Mouse (Mus musculus) hindbrain, embryonic 13.5 days (tissue): Measurements from ENCODE around the gene Prkg1. TPM values are rescaled to one million over a fixed set of nuclear protein-coding genes. Genes with fewer than 3 reads are reported as not detected.
A peak's percentile ranks its signal among the peaks of the same experiment; 100 is the strongest.

Experiments
- ATAC-seq: fragments of 200-750 bp; cut with Nextera tagmentation; 2 replicates; pipeline ENCODE4 v1.8.0; 2017; ENCODE audit warnings: moderate TSS enrichment; ENCODE audit not compliant: low FRiP score
- H3K27ac ChIP-seq: fragments of 300-500 bp; sonication (generic); 2 replicates; pipeline ENCODE4 v1.5.1; 2015; ENCODE audit warnings: inconsistent platforms, mild to moderate bottlenecking, moderate library complexity
- H3K27me3 ChIP-seq: fragments of 300-500 bp; sonication (generic); 2 replicates; pipeline ENCODE4 v1.6.1; 2015; ENCODE audit warnings: mild to moderate bottlenecking, inconsistent platforms
- H3K36me3 ChIP-seq: fragments of 300-500 bp; sonication (generic); 2 replicates; pipeline ENCODE4 v1.6.1; 2015; ENCODE audit warnings: mild to moderate bottlenecking, inconsistent platforms
- H3K4me1 ChIP-seq: fragments of 300-500 bp; sonication (generic); replicated peaks from 2 replicates; pipeline ENCODE4 v1.6.1; 2015; ENCODE audit warnings: inconsistent platforms
- H3K4me2 ChIP-seq: fragments of 300-500 bp; sonication (generic); 2 replicates; pipeline ENCODE4 v1.6.1; 2015; ENCODE audit warnings: inconsistent platforms, mild to moderate bottlenecking, moderate library complexity
- H3K4me3 ChIP-seq: fragments of 300-500 bp; sonication (generic); 2 replicates; pipeline ENCODE4 v1.5.1; 2015; ENCODE audit warnings: mild to moderate bottlenecking, inconsistent platforms
- H3K9ac ChIP-seq: fragments of 300-500 bp; sonication (generic); 2 replicates; pipeline ENCODE4 v1.6.1; 2015; ENCODE audit warnings: mild to moderate bottlenecking, inconsistent platforms
- H3K9me3 ChIP-seq: fragments of 300-500 bp; sonication (generic); 2 replicates; pipeline ENCODE4 v1.6.1; 2016; ENCODE audit warnings: inconsistent platforms
- WGBS: fragments of 180-500 bp; shearing (Covaris S2); methylation state at CpG from one replicate; pipeline ENCODE4 v1.1.7; 2015; 5-methylcytosine and 5-hydroxymethylcytosine counted together
- polyA plus RNA-seq: library from polyadenylated mRNA; unstranded; fragments of >200 nt; fragmentation: Nextera tagmentation; extraction: Ambion mirVana; gene quantifications from 2 replicates; pipeline ENCODE4 v1.2.1, GENCODE M21; 2015

The Prkg1 gene
- polyA plus RNA-seq, 1 experiment from 2014 or later: 4.2 TPM

- Histone ChIP-seq H3K9ac (no peak overlapping the region), H3K9me3 (no peaks in the 10 kb centered on the region), H3K4me2 (no peak overlapping the region), H3K27me3 (no peaks in the 10 kb centered on the region), H3K4me3 (no peak overlapping the region), H3K4me1 (no peaks in the 10 kb centered on the region), H3K36me3 (no peaks in the 10 kb centered on the region), H3K27ac (no peak overlapping the region)
- ATAC-seq: no peak
- whole genome bisulfite sequencing: 89% methylated on average over 4 of the region's 4 CpGs
Observed at GRCm38 (mm10) chr19:31714418-31714817, 50.4 kb downstream of the Prkg1 start.

GRCm38 (mm10) chr19:31713321-31713720 is 51.5 kb downstream of the Prkg1 start:
- 73% methylated on average over 4 of the region's 4 CpGs for WGBS
- ATAC-seq: no peak

GRCm38 (mm10) chr19:31710336-31710735 is 54.5 kb downstream of the Prkg1 start:
- no peak overlapping the region for H3K9ac ChIP-seq
- H3K27me3 ChIP-seq: no peaks in the 10 kb centered on the region
- H3K4me3 ChIP-seq: no peak overlapping the region
- no peak overlapping the region for H3K27ac ChIP-seq
- H3K4me2 ChIP-seq: no peak overlapping the region
- H3K4me1 ChIP-seq: no peaks in the 10 kb centered on the region
- no peaks in the 10 kb centered on the region for H3K9me3 ChIP-seq
- no peak for ATAC-seq
- no peaks in the 10 kb centered on the region for H3K36me3 ChIP-seq
- WGBS: 84% methylated on average over 4 of the region's 4 CpGs

More at GRCm38 (mm10) chr19:31713321-31713720, 51.5 kb downstream of the Prkg1 start:
- Histone ChIP-seq H3K4me2 (no peak overlapping the region), H3K4me3 (no peak overlapping the region), H3K27ac (no peak overlapping the region), H3K4me1 (no peaks in the 10 kb centered on the region), H3K9me3 (no peaks in the 10 kb centered on the region), H3K36me3 (no peaks in the 10 kb centered on the region), H3K27me3 (no peaks in the 10 kb centered on the region), H3K9ac (no peak overlapping the region)

GRCm38 (mm10) chr19:31703991-31704390 is 60.8 kb downstream of the Prkg1 start:
- no peak overlapping the region for H3K4me3 ChIP-seq
- H3K4me1 ChIP-seq: no peaks in the 10 kb centered on the region
- H3K9me3 ChIP-seq: no peaks in the 10 kb centered on the region
- ATAC-seq: no peak
- no peaks in the 10 kb centered on the region for H3K27me3 ChIP-seq
- no peak overlapping the region for H3K4me2 ChIP-seq
- no peak overlapping the region for H3K27ac ChIP-seq
- no peaks in the 10 kb centered on the region for H3K36me3 ChIP-seq
- no peak overlapping the region for H3K9ac ChIP-seq

DNA sequence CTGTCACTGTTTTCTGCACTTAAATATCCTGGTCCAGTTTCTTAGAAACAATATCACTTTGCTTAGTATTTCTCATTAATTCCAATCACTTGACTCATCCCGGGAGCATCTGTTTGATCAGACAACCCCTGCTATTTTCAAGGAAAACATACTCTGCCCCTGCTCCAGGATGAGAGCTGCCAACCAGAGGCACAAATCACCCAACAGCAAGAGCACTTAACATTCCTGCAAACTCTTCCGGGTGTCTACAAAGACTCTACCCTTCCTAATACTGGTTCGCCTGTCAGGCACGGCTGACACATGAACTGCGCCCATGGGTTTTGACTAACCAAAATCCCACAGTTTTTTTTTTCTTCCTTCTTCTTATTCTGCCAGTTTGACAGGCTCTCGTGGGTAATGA is 65.9 kb downstream of the Prkg1 start:
- no peaks in the 10 kb centered on the region for H3K27me3 ChIP-seq
- H3K36me3 ChIP-seq: no peaks in the 10 kb centered on the region
- no peaks in the 10 kb centered on the region for H3K9me3 ChIP-seq
- no peaks in the 10 kb centered on the region for H3K4me1 ChIP-seq
- no peak overlapping the region for H3K9ac ChIP-seq
- H3K4me3 ChIP-seq: no peak overlapping the region
- 83% methylated on average over 6 of the region's 6 CpGs for WGBS
- no peak overlapping the region for H3K27ac ChIP-seq
- no peak for ATAC-seq
- H3K4me2 ChIP-seq: no peak overlapping the region

GRCm38 (mm10) chr19:31680821-31681220 is 84.0 kb downstream of the Prkg1 start:
- no peak overlapping the region for H3K27ac ChIP-seq
- no peak for ATAC-seq
- 36% methylated on average over 1 of the region's 1 CpGs for WGBS
- no peak overlapping the region for H3K9ac ChIP-seq
- H3K4me3 ChIP-seq: no peak overlapping the region
- H3K9me3 ChIP-seq: no peaks in the 10 kb centered on the region
- no peak overlapping the region for H3K4me2 ChIP-seq
- H3K4me1 ChIP-seq: no peaks in the 10 kb centered on the region
- no peaks in the 10 kb centered on the region for H3K27me3 ChIP-seq
- H3K36me3 ChIP-seq: no peaks in the 10 kb centered on the region

DNA sequence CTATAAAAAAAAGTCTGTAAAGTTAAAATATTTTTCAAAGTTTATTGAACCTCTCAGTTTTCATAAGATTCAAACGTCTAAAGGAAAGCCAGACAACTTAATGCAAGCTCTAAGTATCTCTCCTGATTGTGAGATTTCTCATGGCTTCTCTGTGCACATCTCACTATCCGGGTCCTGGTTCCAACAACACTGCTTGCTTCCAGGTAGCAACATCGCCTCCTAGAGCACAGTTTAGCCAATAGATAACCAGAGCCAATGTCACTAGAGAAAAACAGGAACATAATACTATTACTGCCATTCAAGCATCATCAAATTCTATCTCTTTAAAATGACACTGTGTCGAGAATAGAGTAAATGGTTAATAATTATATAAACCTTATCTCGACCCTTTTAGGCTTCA is 86.5 kb downstream of the Prkg1 start:
- H3K9me3 ChIP-seq: no peaks in the 10 kb centered on the region
- no peak overlapping the region for H3K27ac ChIP-seq
- 49% methylated on average over 5 of the region's 5 CpGs for WGBS
- H3K4me3 ChIP-seq: no peak overlapping the region
- no peak overlapping the region for H3K4me2 ChIP-seq
- no peak overlapping the region for H3K9ac ChIP-seq
- H3K36me3 ChIP-seq: no peaks in the 10 kb centered on the region
- H3K27me3 ChIP-seq: no peaks in the 10 kb centered on the region
- no peak for ATAC-seq
- no peaks in the 10 kb centered on the region for H3K4me1 ChIP-seq

DNA sequence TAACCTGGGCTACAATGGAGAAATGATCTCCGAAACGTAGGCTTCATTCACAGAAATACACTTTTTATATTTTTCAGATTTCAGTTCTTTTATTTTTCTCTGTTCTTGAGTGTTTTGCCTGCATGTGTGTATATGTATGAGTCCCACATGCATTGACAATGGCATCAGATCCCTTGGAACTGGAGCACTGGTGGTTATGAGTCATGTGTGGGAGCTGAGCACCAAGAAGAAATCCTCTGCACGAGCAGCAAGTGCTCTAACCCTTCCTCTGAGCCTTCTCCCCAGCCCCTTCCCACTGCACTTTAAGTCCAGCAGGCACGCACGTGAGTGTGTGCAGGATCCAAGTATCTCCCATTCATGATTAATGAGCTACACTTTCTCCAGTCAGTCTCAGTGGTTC is 93.1 kb downstream of the Prkg1 start:
- H3K9me3 ChIP-seq: no peaks in the 10 kb centered on the region
- WGBS: 71% methylated on average over 5 of the region's 5 CpGs
- H3K27ac ChIP-seq: no peak overlapping the region
- H3K4me1 ChIP-seq: no peaks in the 10 kb centered on the region
- no peak overlapping the region for H3K4me3 ChIP-seq
- H3K9ac ChIP-seq: no peak overlapping the region
- ATAC-seq: no peak
- no peak overlapping the region for H3K4me2 ChIP-seq
- H3K36me3 ChIP-seq: no peaks in the 10 kb centered on the region
- no peaks in the 10 kb centered on the region for H3K27me3 ChIP-seq

DNA sequence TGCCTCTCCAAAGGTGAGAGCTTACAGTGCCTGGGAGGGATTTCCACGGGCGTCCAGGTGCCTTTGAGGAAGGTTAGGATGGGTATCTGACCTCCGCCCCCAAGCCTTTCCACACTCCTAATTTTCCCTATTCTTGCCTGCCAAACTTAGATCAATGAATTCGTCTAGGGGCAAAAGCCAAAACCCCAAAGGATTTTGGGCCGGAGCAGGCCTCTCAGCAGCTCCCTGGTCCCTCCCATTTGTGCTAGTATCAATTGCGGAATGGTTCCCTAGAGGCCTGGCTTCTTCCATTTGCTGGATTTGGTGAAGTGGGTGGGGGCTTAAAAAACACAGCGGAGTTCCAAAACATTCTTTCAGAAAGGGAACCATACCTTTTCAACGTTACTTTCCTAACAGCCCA is 99.8 kb downstream of the Prkg1 start:
- Histone ChIP-seq H3K27me3 (peaks cover 9% of the 10 kb centered on the region), H3K4me1 (peaks cover 12% of the 10 kb centered on the region), H3K36me3 (no peaks in the 10 kb centered on the region), H3K9me3 (no peaks in the 10 kb centered on the region), H3K4me2 (peak overlapping the region; percentile 95), H3K4me3 (peak overlapping the region; percentile 70), H3K27ac (peak overlapping the region; percentile 73; the same call in 1 of the 2 replicates), H3K9ac (peak overlapping the region; percentile 81)
- peak; percentile 9; the same call in 1 of the 2 replicates for ATAC-seq
- 5% methylated on average over 8 of the region's 8 CpGs for WGBS

GRCm38 (mm10) chr19:31664159-31664991 is 100.5 kb downstream of the Prkg1 start:
- WGBS: under 1% methylated on average over 52 of the region's 52 CpGs
- H3K27ac ChIP-seq: peak overlapping the region; percentile 73
- H3K4me2 ChIP-seq: peak overlapping the region; percentile 95
- peak; percentile 87 for ATAC-seq
- H3K4me1 ChIP-seq: peaks cover 15% of the 10 kb centered on the region
- H3K9ac ChIP-seq: peak overlapping the region; percentile 81
- no peaks in the 10 kb centered on the region for H3K9me3 ChIP-seq
- peaks cover 9% of the 10 kb centered on the region for H3K27me3 ChIP-seq
- peak overlapping the region; percentile 70 for H3K4me3 ChIP-seq
- no peaks in the 10 kb centered on the region for H3K36me3 ChIP-seq

GRCm38 (mm10) chr19:31663437-31664158 is 101.2 kb downstream of the Prkg1 start:
- Histone ChIP-seq H3K27ac (peak overlapping the region; percentile 73), H3K4me3 (peak overlapping the region; percentile 70), H3K9me3 (no peaks in the 10 kb centered on the region), H3K27me3 (peaks cover 9% of the 10 kb centered on the region), H3K9ac (peak overlapping the region; percentile 81), H3K36me3 (no peaks in the 10 kb centered on the region), H3K4me2 (peak overlapping the region; percentile 95), H3K4me1 (peaks cover 23% of the 10 kb centered on the region)
- peak; percentile 89 for ATAC-seq
- 6% methylated on average over 37 of the region's 39 CpGs for WGBS

- Histone ChIP-seq H3K4me2 (peak overlapping the region; percentile 95), H3K9ac (no peak overlapping the region), H3K9me3 (no peaks in the 10 kb centered on the region), H3K27ac (no peak overlapping the region), H3K27me3 (peaks cover 9% of the 10 kb centered on the region), H3K36me3 (no peaks in the 10 kb centered on the region), H3K4me3 (peak overlapping the region; percentile 70; the same call in 1 of the 2 replicates), H3K4me1 (peaks cover 24% of the 10 kb centered on the region)
- 62% methylated on average over 2 of the region's 2 CpGs for WGBS
- ATAC-seq: no peak
Observed at GRCm38 (mm10) chr19:31662802-31663201, 102.0 kb downstream of the Prkg1 start.
